Mouse (Mus musculus) G1E (cell line): ENCODE results near the gene Cnot6l. TPM values are rescaled to one million over a fixed set of nuclear protein-coding genes. Genes with fewer than 3 reads are reported as not detected.

Source experiments
- ATAC-seq: 2 replicates; pipeline ENCODE4 v1.8.0; 2016; ENCODE audit warnings: mild to moderate bottlenecking; ENCODE audit not compliant: insufficient number of reproducible peaks, poor library complexity, low FRiP score, severe bottlenecking; ENCODE audit errors: extremely low read depth
- DNase-seq: peaks from one replicate; pipeline ENCODE4 v3.0.0; 2012; ENCODE audit warnings: low spot score
- H3K27me3 ChIP-seq: 2 replicates; pipeline ENCODE4 v1.6.1; 2012; ENCODE audit warnings: mild to moderate bottlenecking, low read length, inconsistent platforms; ENCODE audit not compliant: insufficient read depth
- H3K36me3 ChIP-seq: replicated peaks from 2 replicates; pipeline ENCODE3; 2012; ENCODE audit warnings: mild to moderate bottlenecking, inconsistent platforms
- H3K4me1 ChIP-seq: 2 replicates; pipeline ENCODE4 v1.6.1; 2012; ENCODE audit warnings: low read depth, low read length, inconsistent platforms, mixed read lengths; ENCODE audit not compliant: insufficient read depth
- H3K4me3 ChIP-seq: 2 replicates; pipeline ENCODE4 v1.5.1; 2012; ENCODE audit warnings: low read depth, mild to moderate bottlenecking, inconsistent platforms, low read length, moderate library complexity, mixed read lengths
- H3K9me3 ChIP-seq: replicated peaks from 2 replicates; pipeline ENCODE4 v1.6.1; 2012; ENCODE audit warnings: inconsistent platforms
- CTCF ChIP-seq: IDR thresholded peaks from 2 replicates; pipeline ENCODE4 v1.5.1; 2012; ENCODE audit warnings: low read depth, low read length, inconsistent platforms, mixed read lengths
- GATA1 ChIP-seq: IDR thresholded peaks from 2 replicates; pipeline ENCODE4 v1.6.1; 2012; ENCODE audit warnings: borderline replicate concordance, low read length, inconsistent platforms, mixed read lengths
- GATA2 ChIP-seq: IDR thresholded peaks from 2 replicates; pipeline ENCODE4 v1.6.1; 2012; ENCODE audit warnings: low read depth, low read length, inconsistent platforms, borderline replicate concordance
- POLR2AphosphoS5 ChIP-seq: IDR thresholded peaks from 2 replicates; pipeline ENCODE4 v1.6.1; 2012; ENCODE audit warnings: low read depth, low read length, inconsistent platforms; ENCODE audit not compliant: insufficient replicate concordance
- TAL1 ChIP-seq: conservative IDR thresholded peaks from 2 replicates; pipeline ENCODE4 v1.6.1; 2012; ENCODE audit warnings: low read depth, low read length, inconsistent platforms, mixed read lengths
- polyA plus RNA-seq: library from polyadenylated mRNA; stranded (reverse); fragments of >175 nt; gene quantifications from 2 replicates; pipeline ENCODE4 v1.2.3, GENCODE M21; 2012
- total RNA-seq, 2 experiments: library from RNA; stranded (forward) in 1 of 2; stranded (reverse) in 1 of 2; fragments of 200-1000 nt in 1 of 2; fragments of >200 nt in 1 of 2; fragmentation: Nextera tagmentation in 1 of 2; gene quantifications; 2 replicates each; pipeline ENCODE4 v1.2.3; 2014 to 2017

Cnot6l gene
- total and polyA plus RNA-seq, 3 experiments, result 6.8 to 190 (median 141) TPM

GRCm38 (mm10) chr5:96183987-96184386 is 20.0 kb upstream of the Cnot6l start:
- H3K9me3 ChIP-seq, result no peaks in the 10 kb centered on the region
- DNase-seq (no peak), ATAC-seq (no peak)
- peaks cover 16% of the 10 kb centered on the region for H3K4me1 ChIP-seq
- H3K36me3 ChIP-seq, result no peaks in the 10 kb centered on the region
- H3K4me3 ChIP-seq, result no peak overlapping the region
- H3K27me3 ChIP-seq, result peaks cover 9% of the 10 kb centered on the region
- TF ChIP-seq CTCF, result no peak
- TF ChIP-seq GATA2, result no peak
- no peak for TF ChIP-seq TAL1

DNA sequence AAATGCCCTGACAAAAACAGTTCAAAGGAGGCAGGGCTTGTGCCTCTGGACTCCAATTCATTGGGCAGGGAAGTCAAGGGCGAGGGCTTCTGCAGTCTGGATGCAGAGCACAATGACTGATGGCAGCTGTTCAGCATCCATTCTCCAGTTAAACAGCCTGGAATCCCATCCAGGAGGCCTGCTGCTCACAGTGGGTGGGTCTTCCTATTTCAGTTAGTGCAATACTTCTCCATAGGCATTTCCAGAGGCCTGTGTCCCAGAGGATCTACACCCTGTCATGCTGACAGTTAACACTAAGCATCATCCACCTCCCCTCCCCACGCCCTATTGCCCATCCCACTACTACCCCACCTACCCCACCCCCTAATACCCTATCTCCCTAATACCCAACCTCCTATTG is 19.2 kb upstream of the Cnot6l start:
- H3K9me3 ChIP-seq, result no peaks in the 10 kb centered on the region
- DNase-seq, result no peak
- no peaks in the 10 kb centered on the region for H3K36me3 ChIP-seq
- ATAC-seq, result no peak
- no peak overlapping the region for H3K4me3 ChIP-seq
- no peak for TF ChIP-seq POLR2AphosphoS5
- TF ChIP-seq CTCF, result no peak
- TF ChIP-seq GATA1, result no peak
- no peak for TF ChIP-seq GATA2
- no peak for TF ChIP-seq TAL1
- peaks cover 16% of the 10 kb centered on the region for H3K4me1 ChIP-seq
- H3K27me3 ChIP-seq, result peaks cover 8% of the 10 kb centered on the region

GRCm38 (mm10) chr5:96176879-96177358 is 12.9 kb upstream of the Cnot6l start:
- Histone ChIP-seq H3K27me3 (no peaks in the 10 kb centered on the region; the same call in 1 of the 2 replicates), H3K9me3 (no peaks in the 10 kb centered on the region), H3K4me3 (no peak overlapping the region), H3K4me1 (peaks cover 18% of the 10 kb centered on the region), H3K36me3 (no peaks in the 10 kb centered on the region)
- TF ChIP-seq GATA1 (no peak), CTCF (no peak), POLR2AphosphoS5 (no peak), TAL1 (no peak), GATA2 (no peak)
- ATAC-seq (peak; percentile 70), DNase-seq (peak; percentile 27)

DNA sequence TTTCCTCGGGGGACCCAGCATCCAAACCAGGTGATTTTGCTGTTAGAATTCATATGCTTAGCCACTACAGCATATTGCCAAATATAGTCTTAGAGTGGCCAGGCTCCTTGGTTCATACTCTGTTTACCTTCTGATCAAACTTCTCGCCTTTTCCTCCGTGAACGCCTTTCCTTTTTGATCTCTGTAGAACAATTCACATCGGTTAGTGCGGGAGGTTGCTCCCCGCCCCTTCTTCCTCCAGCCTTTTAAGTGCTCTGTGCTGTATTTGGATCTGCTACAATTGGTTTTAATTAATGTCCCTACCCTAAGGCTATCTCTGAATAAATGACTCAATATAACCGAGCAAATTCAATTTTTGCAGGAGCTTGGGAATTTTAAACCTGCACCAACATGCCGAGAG is 12.2 kb upstream of the Cnot6l start:
- TF ChIP-seq CTCF, result no peak
- TF ChIP-seq POLR2AphosphoS5, result no peak
- no peak for TF ChIP-seq GATA1
- TF ChIP-seq TAL1, result no peak
- Histone ChIP-seq H3K36me3 (no peaks in the 10 kb centered on the region), H3K4me1 (peaks cover 18% of the 10 kb centered on the region), H3K9me3 (no peaks in the 10 kb centered on the region), H3K27me3 (no peaks in the 10 kb centered on the region; the same call in 1 of the 2 replicates), H3K4me3 (no peak overlapping the region)
- DNase-seq, result no peak
- ATAC-seq, result no peak

- H3K36me3 ChIP-seq, result no peaks in the 10 kb centered on the region
- peaks cover 4% of the 10 kb centered on the region for H3K4me1 ChIP-seq
- H3K9me3 ChIP-seq, result peaks cover 2% of the 10 kb centered on the region
- no peaks in the 10 kb centered on the region; the same call in 1 of the 2 replicates for H3K27me3 ChIP-seq
- H3K4me3 ChIP-seq, result no peak overlapping the region
- ATAC-seq (no peak), DNase-seq (no peak)
- TF ChIP-seq GATA2, result no peak
- TF ChIP-seq GATA1, result no peak
- no peak for TF ChIP-seq CTCF
- TF ChIP-seq TAL1, result no peak
- no peak for TF ChIP-seq POLR2AphosphoS5
Observed at GRCm38 (mm10) chr5:96171765-96172164, 7.8 kb upstream of the Cnot6l start.

DNA sequence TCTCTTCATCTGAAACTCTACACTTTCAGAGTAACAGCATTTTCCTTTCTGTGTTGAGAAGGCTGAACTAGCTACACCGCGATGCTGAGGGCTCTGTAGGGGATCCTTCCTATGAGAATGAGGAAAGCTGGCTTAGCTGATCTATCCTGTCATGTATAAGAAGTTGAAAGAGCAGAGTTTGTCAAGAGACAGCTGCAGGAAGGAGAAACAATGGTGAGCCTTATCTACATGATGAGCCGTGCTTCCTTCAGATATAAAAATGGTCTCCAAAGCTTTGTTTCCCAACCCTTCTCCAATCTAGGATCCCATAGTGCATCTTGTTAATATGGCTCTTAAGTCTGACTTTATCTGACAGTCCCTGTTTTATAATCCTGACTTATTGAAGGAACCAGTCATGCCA is 6.5 kb upstream of the Cnot6l start:
- Histone ChIP-seq H3K9me3 (peaks cover 8% of the 10 kb centered on the region), H3K4me3 (no peak overlapping the region), H3K4me1 (peaks cover 2% of the 10 kb centered on the region; the same call in 1 of the 2 replicates), H3K36me3 (no peaks in the 10 kb centered on the region), H3K27me3 (no peaks in the 10 kb centered on the region; the same call in 1 of the 2 replicates)
- no peak for ATAC-seq
- DNase-seq, result no peak
- TF ChIP-seq TAL1 (no peak), POLR2AphosphoS5 (no peak), CTCF (no peak), GATA1 (no peak), GATA2 (no peak)
